Mouse (Mus musculus): Measurements from ENCODE around the gene Nova2. TPM values are rescaled to one million over a fixed set of nuclear protein-coding genes. Genes with fewer than 3 reads are reported as not detected.

Gene Nova2
- polyA plus RNA-seq, 1 experiment from 2014 or later = 0.41 TPM

- H3K36me3 ChIP-seq = peaks cover 69% of the 10 kb centered on the region
- H3K4me3 ChIP-seq = no peak overlapping the region
- no peaks in the 10 kb centered on the region for H3K4me1 ChIP-seq
- H3K27me3 ChIP-seq = no peaks in the 10 kb centered on the region
- H3K9ac ChIP-seq = no peak overlapping the region
- H3K4me2 ChIP-seq (replicated peaks) = no peak overlapping the region
- ATAC-seq (ENCODE audit: low FRiP score, low read depth) = no peak
- 78% methylated on average over 3 of the region's 3 CpGs for WGBS
- H3K9me3 ChIP-seq = no peaks in the 10 kb centered on the region
- H3K27ac ChIP-seq = no peak overlapping the region
Observed at GRCm38 (mm10) chr7:18902486-18902885, 23.2 kb upstream of the Nova2 start.

- H3K4me2 ChIP-seq (replicated peaks) = no peak overlapping the region
- peaks cover 45% of the 10 kb centered on the region for H3K36me3 ChIP-seq
- H3K9ac ChIP-seq = no peak overlapping the region
- H3K27ac ChIP-seq = no peak overlapping the region
- H3K4me1 ChIP-seq = peaks cover 12% of the 10 kb centered on the region
- H3K27me3 ChIP-seq = no peaks in the 10 kb centered on the region
- ATAC-seq (ENCODE audit: low FRiP score, low read depth) = no peak
- 88% methylated on average over 3 of the region's 3 CpGs for WGBS
- no peaks in the 10 kb centered on the region for H3K9me3 ChIP-seq
- H3K4me3 ChIP-seq = no peak overlapping the region
Observed at GRCm38 (mm10) chr7:18904971-18905370, 20.7 kb upstream of the Nova2 start.

- Histone ChIP-seq H3K9ac (peak overlapping the region; percentile 75), H3K27me3 (no peaks in the 10 kb centered on the region), H3K9me3 (no peaks in the 10 kb centered on the region), H3K36me3 (peaks cover 5% of the 10 kb centered on the region; the same call in 1 of the 2 replicates), H3K4me1 (peaks cover 17% of the 10 kb centered on the region), H3K4me2 (replicated peaks) (peak overlapping the region; percentile 77), H3K4me3 (peak overlapping the region; percentile 76), H3K27ac (no peak overlapping the region)
- 9% methylated on average over 17 of the region's 17 CpGs for WGBS
- no peak; the same call in 1 of the 2 replicates for ATAC-seq (ENCODE audit: low FRiP score, low read depth)
Observed at GRCm38 (mm10) chr7:18909797-18910196, 15.9 kb upstream of the Nova2 start.

- Histone ChIP-seq H3K9ac (peak within 1 kb of the TSS; percentile 75), H3K4me1 (peaks cover 17% of the 10 kb centered on the region), H3K9me3 (no peaks in the 10 kb centered on the region), H3K27ac (no peak within 1 kb of the TSS), H3K4me3 (peak within 1 kb of the TSS; percentile 76), H3K36me3 (peaks cover 5% of the 10 kb centered on the region; the same call in 1 of the 2 replicates), H3K4me2 (replicated peaks) (peak within 1 kb of the TSS; percentile 77), H3K27me3 (no peaks in the 10 kb centered on the region)
- ATAC-seq (ENCODE audit: low FRiP score, low read depth) = peak; percentile 99
- WGBS = under 1% methylated on average over 33 of the region's 33 CpGs
Observed at GRCm38 (mm10) chr7:18910241-18910831, 15.4 kb upstream of the Nova2 start, which contains the start of gene Ccdc61. Gene Ccdc61, minus strand, starts transcription at chr7:18910415.

GRCm38 (mm10) chr7:18916254-18916653 is 9.4 kb upstream of the Nova2 start:
- WGBS = 72% methylated on average over 4 of the region's 4 CpGs
- no peak overlapping the region for H3K4me3 ChIP-seq

GRCm38 (mm10) chr7:18917931-18918330 is 7.8 kb upstream of the Nova2 start:
- Histone ChIP-seq H3K9me3 (no peaks in the 10 kb centered on the region), H3K4me3 (no peak overlapping the region), H3K4me1 (0 out of 2 replicates have a peak, but pooled peaks cover 4% of the 10 kb centered on the region), H3K9ac (no peak overlapping the region), H3K36me3 (no peaks in the 10 kb centered on the region), H3K4me2 (replicated peaks) (no peak overlapping the region), H3K27ac (no peak overlapping the region), H3K27me3 (peaks cover 26% of the 10 kb centered on the region)
- WGBS = 56% methylated on average over 3 of the region's 3 CpGs
- no peak for ATAC-seq (ENCODE audit: low FRiP score, low read depth)

More at GRCm38 (mm10) chr7:18916254-18916653, 9.4 kb upstream of the Nova2 start:
- Histone ChIP-seq H3K27me3 (peaks cover 12% of the 10 kb centered on the region), H3K27ac (no peak overlapping the region), H3K4me1 (0 out of 2 replicates have a peak, but pooled peaks cover 4% of the 10 kb centered on the region), H3K9ac (no peak overlapping the region), H3K9me3 (no peaks in the 10 kb centered on the region), H3K36me3 (no peaks in the 10 kb centered on the region), H3K4me2 (replicated peaks) (no peak overlapping the region)
- ATAC-seq (ENCODE audit: low FRiP score, low read depth) = no peak

- no peaks in the 10 kb centered on the region for H3K9me3 ChIP-seq
- ATAC-seq (ENCODE audit: low FRiP score, low read depth) = no peak
- H3K4me2 ChIP-seq (replicated peaks) = peak overlapping the region; percentile 21; the same call in 1 of the 2 replicates
- 0 out of 2 replicates have a peak overlapping the region, but pooled peaks have one; percentile 31 for H3K9ac ChIP-seq
- peak overlapping the region; percentile 8; the same call in 1 of the 2 replicates for H3K4me3 ChIP-seq
- peaks cover 12% of the 10 kb centered on the region for H3K4me1 ChIP-seq
- H3K27me3 ChIP-seq = peaks cover 55% of the 10 kb centered on the region
- no peak overlapping the region for H3K27ac ChIP-seq
- no peaks in the 10 kb centered on the region for H3K36me3 ChIP-seq
- 2% methylated on average over 12 of the region's 12 CpGs for WGBS
Observed at GRCm38 (mm10) chr7:18921069-18921468, 4.6 kb upstream of the Nova2 start.

GRCm38 (mm10) chr7:18922807-18923206 is 2.9 kb upstream of the Nova2 start:
- Histone ChIP-seq H3K9ac (no peak overlapping the region), H3K4me3 (no peak overlapping the region), H3K36me3 (no peaks in the 10 kb centered on the region), H3K27me3 (peaks cover 73% of the 10 kb centered on the region), H3K4me1 (peaks cover 14% of the 10 kb centered on the region), H3K9me3 (no peaks in the 10 kb centered on the region), H3K4me2 (replicated peaks) (no peak overlapping the region), H3K27ac (no peak overlapping the region)
- 55% methylated on average over 5 of the region's 5 CpGs for WGBS
- no peak for ATAC-seq (ENCODE audit: low FRiP score, low read depth)

GRCm38 (mm10) chr7:18923267-18923666 is 2.4 kb upstream of the Nova2 start:
- Histone ChIP-seq H3K36me3 (no peaks in the 10 kb centered on the region), H3K27me3 (peaks cover 77% of the 10 kb centered on the region), H3K4me1 (peaks cover 14% of the 10 kb centered on the region), H3K4me2 (replicated peaks) (no peak overlapping the region), H3K27ac (no peak overlapping the region), H3K4me3 (no peak overlapping the region), H3K9me3 (no peaks in the 10 kb centered on the region), H3K9ac (no peak overlapping the region)
- no peak for ATAC-seq (ENCODE audit: low FRiP score, low read depth)
- 72% methylated on average over 11 of the region's 11 CpGs for WGBS

GRCm38 (mm10) chr7:18923711-18924191 is 1.9 kb upstream of the Nova2 start:
- no peak overlapping the region for H3K9ac ChIP-seq
- no peak overlapping the region for H3K4me3 ChIP-seq
- no peak overlapping the region for H3K27ac ChIP-seq
- WGBS = 27% methylated on average over 4 of the region's 4 CpGs
- no peak for ATAC-seq (ENCODE audit: low FRiP score, low read depth)
- H3K27me3 ChIP-seq = peaks cover 82% of the 10 kb centered on the region
- H3K4me1 ChIP-seq = peaks cover 14% of the 10 kb centered on the region
- H3K9me3 ChIP-seq = no peaks in the 10 kb centered on the region
- no peaks in the 10 kb centered on the region for H3K36me3 ChIP-seq
- no peak overlapping the region for H3K4me2 ChIP-seq (replicated peaks)

- H3K4me2 ChIP-seq (replicated peaks) = no peak overlapping the region
- ATAC-seq (ENCODE audit: low FRiP score, low read depth) = no peak
- no peaks in the 10 kb centered on the region for H3K9me3 ChIP-seq
- H3K36me3 ChIP-seq = no peaks in the 10 kb centered on the region
- no peak overlapping the region for H3K4me3 ChIP-seq
- H3K27me3 ChIP-seq = peaks cover 88% of the 10 kb centered on the region
- peaks cover 14% of the 10 kb centered on the region for H3K4me1 ChIP-seq
- no peak overlapping the region for H3K27ac ChIP-seq
- 12% methylated on average over 8 of the region's 8 CpGs for WGBS
- H3K9ac ChIP-seq = no peak overlapping the region
Observed at GRCm38 (mm10) chr7:18924321-18924720, 1.4 kb upstream of the Nova2 start.

- WGBS = 2% methylated on average over 38 of the region's 42 CpGs
- Histone ChIP-seq H3K9ac (peak overlapping the region; percentile 66), H3K36me3 (no peaks in the 10 kb centered on the region), H3K27me3 (peaks cover 89% of the 10 kb centered on the region), H3K4me2 (replicated peaks) (peak overlapping the region; percentile 90), H3K4me3 (peak overlapping the region; percentile 51), H3K9me3 (no peaks in the 10 kb centered on the region), H3K27ac (no peak overlapping the region), H3K4me1 (peaks cover 11% of the 10 kb centered on the region)
- peak; percentile 22; the same call in 1 of the 2 replicates for ATAC-seq (ENCODE audit: low FRiP score, low read depth)
Observed at GRCm38 (mm10) chr7:18926041-18926790, 528 bp downstream of the Nova2 start.
